Mouse (Mus musculus) midbrain, embryonic 12.5 days (tissue): ENCODE results near the gene Usp15. TPM values are rescaled to one million over a fixed set of nuclear protein-coding genes. Genes with fewer than 3 reads are reported as not detected.
A peak's percentile ranks its signal among the peaks of the same experiment; 100 is the strongest.

Experiments used
- ATAC-seq: fragments of 200-750 bp; cut with Nextera tagmentation; 2 replicates; pipeline ENCODE4 v1.8.0; 2017; ENCODE audit warnings: low read depth, moderate TSS enrichment, moderate library complexity; ENCODE audit not compliant: low FRiP score
- H3K27ac ChIP-seq: fragments of 300-500 bp; sonication (generic); replicated peaks from 2 replicates; pipeline ENCODE4 v1.5.1; 2016; ENCODE audit warnings: mild to moderate bottlenecking
- H3K27me3 ChIP-seq: fragments of 300-500 bp; sonication (generic); 2 replicates; pipeline ENCODE4 v1.6.1; 2016; ENCODE audit warnings: mild to moderate bottlenecking
- H3K36me3 ChIP-seq: fragments of 300-500 bp; sonication (generic); 2 replicates; pipeline ENCODE4 v1.6.1; 2016
- H3K4me1 ChIP-seq: fragments of 300-500 bp; sonication (generic); 2 replicates; pipeline ENCODE4 v1.6.1; 2016
- H3K4me2 ChIP-seq: fragments of 300-500 bp; sonication (generic); replicated peaks from 2 replicates; pipeline ENCODE4 v1.6.1; 2016; ENCODE audit warnings: mild to moderate bottlenecking, moderate library complexity
- H3K4me3 ChIP-seq: fragments of 300-500 bp; sonication (generic); 2 replicates; pipeline ENCODE4 v1.5.1; 2016; ENCODE audit warnings: mild to moderate bottlenecking
- H3K9ac ChIP-seq: fragments of 300-500 bp; sonication (generic); replicated peaks from 2 replicates; pipeline ENCODE4 v1.6.1; 2016; ENCODE audit warnings: mild to moderate bottlenecking, moderate library complexity
- H3K9me3 ChIP-seq: fragments of 300-500 bp; sonication (generic); 2 replicates; pipeline ENCODE4 v1.6.1; 2016; ENCODE audit warnings: mild to moderate bottlenecking
- WGBS: fragments of 180-500 bp; shearing (Covaris S2); methylation state at CpG from one replicate; pipeline ENCODE4 v1.1.7; 2016; 5-methylcytosine and 5-hydroxymethylcytosine counted together
- polyA plus RNA-seq: library from polyadenylated mRNA; unstranded; fragments of >200 nt; fragmentation: Nextera tagmentation; extraction: Ambion mirVana; gene quantifications from 2 replicates; pipeline ENCODE4 v1.2.1, GENCODE M21; 2016

Gene Usp15
- polyA plus RNA-seq, 1 experiment from 2014 or later: 69.7 TPM

GRCm38 (mm10) chr10:123199119-123199518, 2.3 kb upstream of the Usp15 start:
- ATAC-seq: no peak

GRCm38 (mm10) chr10:123198183-123198582, 1.4 kb upstream of the Usp15 start:
- Histone ChIP-seq H3K27me3 (no peaks in the 10 kb centered on the region), H3K4me2 (no peak overlapping the region), H3K9ac (no peak overlapping the region), H3K36me3 (no peaks in the 10 kb centered on the region), H3K4me3 (no peak overlapping the region), H3K27ac (no peak overlapping the region), H3K9me3 (no peaks in the 10 kb centered on the region), H3K4me1 (peaks cover 19% of the 10 kb centered on the region)
- ATAC-seq: no peak
- 84% methylated on average over 5 of the region's 5 CpGs for WGBS

More at GRCm38 (mm10) chr10:123199119-123199518, 2.3 kb upstream of the Usp15 start:
- 87% methylated on average over 3 of the region's 3 CpGs for WGBS
- no peak overlapping the region for H3K4me3 ChIP-seq
- H3K36me3 ChIP-seq: no peaks in the 10 kb centered on the region
- H3K4me2 ChIP-seq: no peak overlapping the region
- H3K9ac ChIP-seq: no peak overlapping the region
- H3K9me3 ChIP-seq: no peaks in the 10 kb centered on the region
- peaks cover 16% of the 10 kb centered on the region for H3K4me1 ChIP-seq
- no peak overlapping the region for H3K27ac ChIP-seq
- no peaks in the 10 kb centered on the region for H3K27me3 ChIP-seq

GRCm38 (mm10) chr10:123195961-123196834, 597 bp downstream of the Usp15 start:
- H3K9me3 ChIP-seq: no peaks in the 10 kb centered on the region
- peak; percentile 74 for ATAC-seq
- under 1% methylated on average over 48 of the region's 66 CpGs for WGBS
- peak overlapping the region; percentile 95 for H3K4me3 ChIP-seq
- H3K4me1 ChIP-seq: peaks cover 19% of the 10 kb centered on the region
- H3K9ac ChIP-seq: peak overlapping the region; percentile 85
- no peaks in the 10 kb centered on the region for H3K27me3 ChIP-seq
- H3K4me2 ChIP-seq: peak overlapping the region; percentile 65
- peak overlapping the region; percentile 96 for H3K27ac ChIP-seq
- no peaks in the 10 kb centered on the region for H3K36me3 ChIP-seq

- H3K4me2 ChIP-seq: peak overlapping the region; percentile 65
- no peaks in the 10 kb centered on the region for H3K27me3 ChIP-seq
- H3K9ac ChIP-seq: peak overlapping the region; percentile 85
- ATAC-seq: no peak
- no peaks in the 10 kb centered on the region for H3K9me3 ChIP-seq
- H3K4me1 ChIP-seq: peaks cover 19% of the 10 kb centered on the region
- no peaks in the 10 kb centered on the region for H3K36me3 ChIP-seq
- WGBS: 19% methylated on average over 7 of the region's 7 CpGs
- H3K27ac ChIP-seq: no peak overlapping the region
- H3K4me3 ChIP-seq: peak overlapping the region; percentile 95
Measured at GRCm38 (mm10) chr10:123195501-123195900, 1.3 kb downstream of the Usp15 start.

- Histone ChIP-seq H3K27me3 (no peaks in the 10 kb centered on the region), H3K27ac (no peak overlapping the region), H3K36me3 (no peaks in the 10 kb centered on the region), H3K4me2 (no peak overlapping the region), H3K4me3 (no peak overlapping the region), H3K9me3 (no peaks in the 10 kb centered on the region), H3K4me1 (peaks cover 14% of the 10 kb centered on the region), H3K9ac (no peak overlapping the region)
- ATAC-seq: no peak
- WGBS: 82% methylated on average over 6 of the region's 6 CpGs
Measured at GRCm38 (mm10) chr10:123191038-123191437, 5.8 kb downstream of the Usp15 start.

GRCm38 (mm10) chr10:123187337-123187736, 9.5 kb downstream of the Usp15 start:
- H3K9me3 ChIP-seq: no peaks in the 10 kb centered on the region
- no peaks in the 10 kb centered on the region for H3K36me3 ChIP-seq
- no peak overlapping the region for H3K4me2 ChIP-seq
- ATAC-seq: no peak
- no peaks in the 10 kb centered on the region for H3K4me1 ChIP-seq
- H3K4me3 ChIP-seq: no peak overlapping the region
- H3K27ac ChIP-seq: no peak overlapping the region
- no peak overlapping the region for H3K9ac ChIP-seq
- H3K27me3 ChIP-seq: no peaks in the 10 kb centered on the region
- 86% methylated on average over 6 of the region's 6 CpGs for WGBS

- Histone ChIP-seq H3K9me3 (no peaks in the 10 kb centered on the region), H3K27me3 (no peaks in the 10 kb centered on the region), H3K9ac (no peak overlapping the region), H3K27ac (no peak overlapping the region), H3K4me2 (no peak overlapping the region), H3K36me3 (peaks cover under 1% of the 10 kb centered on the region; the same call in 1 of the 2 replicates), H3K4me3 (no peak overlapping the region), H3K4me1 (no peaks in the 10 kb centered on the region)
- ATAC-seq: no peak
- 88% methylated on average over 6 of the region's 6 CpGs for WGBS
Measured at GRCm38 (mm10) chr10:123185907-123186306, 10.9 kb downstream of the Usp15 start.

GRCm38 (mm10) chr10:123183743-123184142, 13.1 kb downstream of the Usp15 start:
- H3K36me3 ChIP-seq: peaks cover 19% of the 10 kb centered on the region
- no peak overlapping the region for H3K4me3 ChIP-seq
- no peaks in the 10 kb centered on the region for H3K27me3 ChIP-seq
- H3K4me1 ChIP-seq: no peaks in the 10 kb centered on the region
- no peak for ATAC-seq
- no peak overlapping the region for H3K4me2 ChIP-seq
- H3K27ac ChIP-seq: no peak overlapping the region
- 72% methylated on average over 2 of the region's 2 CpGs for WGBS
- H3K9ac ChIP-seq: no peak overlapping the region
- H3K9me3 ChIP-seq: no peaks in the 10 kb centered on the region

GRCm38 (mm10) chr10:123183243-123183642, 13.6 kb downstream of the Usp15 start:
- Histone ChIP-seq H3K27ac (no peak overlapping the region), H3K4me1 (no peaks in the 10 kb centered on the region), H3K9ac (no peak overlapping the region), H3K27me3 (no peaks in the 10 kb centered on the region), H3K4me3 (no peak overlapping the region), H3K4me2 (no peak overlapping the region), H3K36me3 (peaks cover 24% of the 10 kb centered on the region), H3K9me3 (no peaks in the 10 kb centered on the region)
- 61% methylated on average over 7 of the region's 7 CpGs for WGBS
- ATAC-seq: no peak

- H3K4me1 ChIP-seq: no peaks in the 10 kb centered on the region
Measured at GRCm38 (mm10) chr10:123182391-123182790, 14.4 kb downstream of the Usp15 start.

GRCm38 (mm10) chr10:123175771-123176170, 21.0 kb downstream of the Usp15 start:
- no peaks in the 10 kb centered on the region for H3K9me3 ChIP-seq
- H3K4me2 ChIP-seq: no peak overlapping the region
- H3K36me3 ChIP-seq: peaks cover 42% of the 10 kb centered on the region
- ATAC-seq: no peak
- H3K4me1 ChIP-seq: no peaks in the 10 kb centered on the region
- no peaks in the 10 kb centered on the region for H3K27me3 ChIP-seq
- H3K27ac ChIP-seq: no peak overlapping the region
- no peak overlapping the region for H3K4me3 ChIP-seq
- no peak overlapping the region for H3K9ac ChIP-seq
- WGBS: 73% methylated on average over 4 of the region's 4 CpGs

More at GRCm38 (mm10) chr10:123182391-123182790, 14.4 kb downstream of the Usp15 start:
- no peaks in the 10 kb centered on the region for H3K9me3 ChIP-seq
- no peak overlapping the region for H3K27ac ChIP-seq
- no peaks in the 10 kb centered on the region for H3K27me3 ChIP-seq
- 78% methylated on average over 3 of the region's 3 CpGs for WGBS
- no peak overlapping the region for H3K9ac ChIP-seq
- H3K36me3 ChIP-seq: peaks cover 28% of the 10 kb centered on the region
- ATAC-seq: no peak
- H3K4me3 ChIP-seq: no peak overlapping the region
- no peak overlapping the region for H3K4me2 ChIP-seq

GRCm38 (mm10) chr10:123170898-123171297, 25.9 kb downstream of the Usp15 start:
- H3K36me3 ChIP-seq: peaks cover 36% of the 10 kb centered on the region
- 86% methylated on average over 6 of the region's 6 CpGs for WGBS
- no peak overlapping the region for H3K27ac ChIP-seq
- H3K27me3 ChIP-seq: no peaks in the 10 kb centered on the region
- no peak overlapping the region for H3K4me2 ChIP-seq
- no peaks in the 10 kb centered on the region for H3K4me1 ChIP-seq
- no peak overlapping the region for H3K9ac ChIP-seq
- no peak overlapping the region for H3K4me3 ChIP-seq
- H3K9me3 ChIP-seq: no peaks in the 10 kb centered on the region
- ATAC-seq: no peak
